Mouse (Mus musculus): ENCODE data around the gene Rpl36.

DNA sequence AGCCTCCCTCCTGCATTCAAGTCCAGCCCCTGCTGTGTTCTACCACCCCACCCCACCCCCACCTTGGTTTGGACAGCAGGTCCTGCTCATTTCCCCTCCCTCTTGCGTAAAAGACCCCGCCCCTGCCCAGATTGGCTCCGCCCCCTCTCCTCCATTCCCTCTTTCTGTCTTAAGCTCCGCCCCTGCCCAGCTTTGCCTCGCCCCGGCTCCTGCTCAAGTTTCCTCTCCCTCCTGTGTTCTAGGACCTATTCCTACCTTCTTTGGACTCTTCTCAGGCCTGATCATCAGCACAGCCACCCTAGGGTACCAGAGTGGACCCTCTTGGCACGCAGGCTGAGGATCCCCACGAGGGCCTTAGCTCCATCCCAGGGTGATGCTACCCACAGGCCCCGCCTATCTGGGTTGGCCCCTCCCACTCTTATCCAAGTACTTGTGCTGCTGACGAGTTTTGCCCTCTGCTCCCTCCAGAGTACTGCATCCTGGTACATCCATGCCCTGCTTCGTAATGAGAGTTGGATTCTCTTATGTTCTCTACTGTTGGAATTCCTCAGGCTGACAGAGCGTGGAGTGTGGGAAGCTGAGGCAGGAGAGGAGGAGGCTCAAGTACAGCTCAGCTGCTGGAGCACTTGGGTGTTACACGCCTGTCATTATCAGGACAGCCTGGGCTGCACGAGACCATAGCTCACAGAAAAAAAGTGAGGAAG is 1.2 kb upstream of the Rpl36 start:
- no peak for TF ChIP-seq POLR2A (IDR thresholded peaks at IDR 0.05; ENCODE audit: low read depth, low read length)
- TF ChIP-seq CTCF (IDR thresholded peaks at IDR 0.05; ENCODE audit: extremely low read depth, insufficient read length, insufficient replicate concordance, low read depth, low read length) = no peak

All from small intestine, adult 2 months (tissue).